Mouse (Mus musculus) heart, embryonic 12.5 days (tissue): ENCODE measurements at regions not wholly inside any gene's neighbourhood (a gene's known extent, or its start where the extent isn't known, plus 50 kb on each side); places are given as distances from the start of the nearest gene placed in this dataset.

Experiments used
- ATAC-seq: fragments of 200-750 bp; cut with Nextera tagmentation; 2 replicates; pipeline ENCODE4 v1.8.0; 2017; ENCODE audit warnings: moderate TSS enrichment, moderate library complexity; ENCODE audit not compliant: insufficient number of reproducible peaks, low FRiP score
- H3K27ac ChIP-seq: fragments of 300-500 bp; sonication (generic); 2 replicates; pipeline ENCODE4 v1.5.1; 2016; ENCODE audit warnings: mild to moderate bottlenecking, moderate library complexity; ENCODE audit not compliant: poor library complexity, severe bottlenecking
- H3K27me3 ChIP-seq: fragments of 300-500 bp; sonication (generic); replicated peaks from 2 replicates; pipeline ENCODE4 v1.6.1; 2016; ENCODE audit warnings: mild to moderate bottlenecking, moderate library complexity
- H3K36me3 ChIP-seq: fragments of 300-500 bp; sonication (generic); 2 replicates; pipeline ENCODE4 v1.6.1; 2016; ENCODE audit warnings: mild to moderate bottlenecking, moderate library complexity
- H3K4me1 ChIP-seq: fragments of 300-500 bp; sonication (generic); replicated peaks from 2 replicates; pipeline ENCODE4 v1.6.1; 2016; ENCODE audit warnings: mild to moderate bottlenecking
- H3K4me2 ChIP-seq: fragments of 300-500 bp; sonication (generic); 2 replicates; pipeline ENCODE4 v1.6.1; 2016; ENCODE audit warnings: mild to moderate bottlenecking, moderate library complexity
- H3K4me3 ChIP-seq: fragments of 300-500 bp; sonication (generic); 2 replicates; pipeline ENCODE4 v1.5.1; 2016; ENCODE audit warnings: mild to moderate bottlenecking
- H3K9ac ChIP-seq: fragments of 300-500 bp; sonication (generic); 2 replicates; pipeline ENCODE4 v1.6.1; 2016; ENCODE audit warnings: mild to moderate bottlenecking, moderate library complexity
- H3K9me3 ChIP-seq: fragments of 300-500 bp; sonication (generic); replicated peaks from 2 replicates; pipeline ENCODE4 v1.6.1; 2016; ENCODE audit warnings: mild to moderate bottlenecking, moderate library complexity
- WGBS: fragments of 180-500 bp; shearing (Covaris S2); methylation state at CpG from one replicate; pipeline ENCODE4 v1.1.7; 2016; 5-methylcytosine and 5-hydroxymethylcytosine counted together

- ATAC-seq, result no peak
- Histone ChIP-seq H3K4me2 (no peak overlapping the region), H3K4me3 (no peak overlapping the region), H3K27me3 (no peaks in the 10 kb centered on the region), H3K36me3 (no peaks in the 10 kb centered on the region), H3K9me3 (peaks cover 5% of the 10 kb centered on the region; the same call in 1 of the 2 replicates), H3K27ac (no peak overlapping the region), H3K4me1 (no peaks in the 10 kb centered on the region), H3K9ac (no peak overlapping the region)
- WGBS, result 76% methylated on average over 5 of the region's 5 CpGs
Observed at GRCm38 (mm10) chr11:19073265-19073664, 54.5 kb upstream of the Meis1 start.

GRCm38 (mm10) chr11:19073887-19074564, 55.2 kb upstream of the Meis1 start:
- ATAC-seq, result no peak
- 71% methylated on average over 11 of the region's 11 CpGs for WGBS

GRCm38 (mm10) chr11:19091101-19091857, 72.5 kb upstream of the Meis1 start:
- Histone ChIP-seq H3K9me3 (no peaks in the 10 kb centered on the region), H3K4me3 (no peak overlapping the region), H3K27ac (no peak overlapping the region), H3K4me2 (no peak overlapping the region), H3K27me3 (no peaks in the 10 kb centered on the region), H3K36me3 (no peaks in the 10 kb centered on the region), H3K4me1 (peaks cover 13% of the 10 kb centered on the region; the same call in 1 of the 2 replicates), H3K9ac (no peak overlapping the region)
- ATAC-seq, result no peak
- WGBS, result 80% methylated on average over 15 of the region's 15 CpGs

More at GRCm38 (mm10) chr11:19073887-19074564, 55.2 kb upstream of the Meis1 start:
- Histone ChIP-seq H3K27me3 (no peaks in the 10 kb centered on the region), H3K4me1 (no peaks in the 10 kb centered on the region), H3K27ac (no peak overlapping the region), H3K4me2 (no peak overlapping the region), H3K9me3 (peaks cover 5% of the 10 kb centered on the region; the same call in 1 of the 2 replicates), H3K4me3 (no peak overlapping the region), H3K36me3 (no peaks in the 10 kb centered on the region), H3K9ac (no peak overlapping the region)

GRCm38 (mm10) chr11:19092967-19093745, 74.4 kb upstream of the Meis1 start:
- no peaks in the 10 kb centered on the region for H3K27me3 ChIP-seq
- WGBS, result 62% methylated on average over 9 of the region's 9 CpGs
- peaks cover 13% of the 10 kb centered on the region; the same call in 1 of the 2 replicates for H3K4me1 ChIP-seq
- no peak overlapping the region for H3K4me2 ChIP-seq
- ATAC-seq, result no peak
- H3K4me3 ChIP-seq, result no peak overlapping the region
- no peaks in the 10 kb centered on the region for H3K9me3 ChIP-seq
- H3K27ac ChIP-seq, result no peak overlapping the region
- H3K9ac ChIP-seq, result no peak overlapping the region
- no peaks in the 10 kb centered on the region for H3K36me3 ChIP-seq

- no peak for ATAC-seq
- Histone ChIP-seq H3K36me3 (no peaks in the 10 kb centered on the region), H3K4me1 (peaks cover 13% of the 10 kb centered on the region; the same call in 1 of the 2 replicates), H3K9me3 (no peaks in the 10 kb centered on the region), H3K27me3 (no peaks in the 10 kb centered on the region), H3K27ac (no peak overlapping the region), H3K4me2 (no peak overlapping the region), H3K9ac (no peak overlapping the region), H3K4me3 (no peak overlapping the region)
- WGBS, result 71% methylated on average over 4 of the region's 4 CpGs
Observed at GRCm38 (mm10) chr11:19093749-19094148, 75.0 kb upstream of the Meis1 start.

- ATAC-seq, result no peak
- 60% methylated on average over 14 of the region's 14 CpGs for WGBS
- H3K27me3 ChIP-seq, result no peaks in the 10 kb centered on the region
Observed at GRCm38 (mm10) chr11:19094183-19094582, 75.4 kb upstream of the Meis1 start.

GRCm38 (mm10) chr11:19102981-19103568, 84.3 kb upstream of the Meis1 start:
- H3K36me3 ChIP-seq, result no peaks in the 10 kb centered on the region
- H3K9ac ChIP-seq, result no peak overlapping the region
- H3K4me3 ChIP-seq, result peak overlapping the region; percentile 10
- H3K4me1 ChIP-seq, result 0 out of 2 replicates have a peak, but pooled peaks cover 4% of the 10 kb centered on the region
- ATAC-seq, result no peak
- 27% methylated on average over 7 of the region's 7 CpGs for WGBS
- no peaks in the 10 kb centered on the region for H3K27me3 ChIP-seq
- peak overlapping the region; percentile 37; the same call in 1 of the 2 replicates for H3K4me2 ChIP-seq
- no peaks in the 10 kb centered on the region for H3K9me3 ChIP-seq
- no peak overlapping the region for H3K27ac ChIP-seq

More at GRCm38 (mm10) chr11:19094183-19094582, 75.4 kb upstream of the Meis1 start:
- no peak overlapping the region for H3K4me2 ChIP-seq
- no peak overlapping the region for H3K9ac ChIP-seq
- H3K4me1 ChIP-seq, result peaks cover 13% of the 10 kb centered on the region; the same call in 1 of the 2 replicates
- no peaks in the 10 kb centered on the region for H3K36me3 ChIP-seq
- no peak overlapping the region for H3K4me3 ChIP-seq
- H3K9me3 ChIP-seq, result no peaks in the 10 kb centered on the region
- no peak overlapping the region for H3K27ac ChIP-seq

GRCm38 (mm10) chr11:19107180-19107579, 88.4 kb upstream of the Meis1 start:
- WGBS, result 74% methylated on average over 6 of the region's 6 CpGs
- Histone ChIP-seq H3K4me3 (no peak overlapping the region), H3K4me1 (0 out of 2 replicates have a peak, but pooled peaks cover 4% of the 10 kb centered on the region), H3K9ac (no peak overlapping the region), H3K27me3 (no peaks in the 10 kb centered on the region), H3K27ac (no peak overlapping the region), H3K9me3 (no peaks in the 10 kb centered on the region), H3K4me2 (no peak overlapping the region), H3K36me3 (no peaks in the 10 kb centered on the region)
- no peak for ATAC-seq

- H3K27ac ChIP-seq, result no peak overlapping the region
- 62% methylated on average over 4 of the region's 4 CpGs for WGBS
- no peaks in the 10 kb centered on the region for H3K36me3 ChIP-seq
- no peak overlapping the region for H3K9ac ChIP-seq
- H3K9me3 ChIP-seq, result no peaks in the 10 kb centered on the region
- no peaks in the 10 kb centered on the region for H3K4me1 ChIP-seq
- no peak for ATAC-seq
- H3K4me3 ChIP-seq, result no peak overlapping the region
- H3K4me2 ChIP-seq, result no peak overlapping the region
- no peaks in the 10 kb centered on the region for H3K27me3 ChIP-seq
Observed at GRCm38 (mm10) chr11:19109055-19109454, 90.3 kb upstream of the Meis1 start.

- ATAC-seq, result 0 out of 2 replicates have a peak, but pooled peaks have one; percentile 42
- H3K27ac ChIP-seq, result no peak overlapping the region
- H3K4me1 ChIP-seq, result no peaks in the 10 kb centered on the region
- no peak overlapping the region for H3K4me2 ChIP-seq
- no peaks in the 10 kb centered on the region for H3K36me3 ChIP-seq
- H3K9me3 ChIP-seq, result no peaks in the 10 kb centered on the region
- no peaks in the 10 kb centered on the region for H3K27me3 ChIP-seq
- 55% methylated on average over 7 of the region's 7 CpGs for WGBS
- H3K9ac ChIP-seq, result no peak overlapping the region
- H3K4me3 ChIP-seq, result no peak overlapping the region
Observed at GRCm38 (mm10) chr11:19111916-19112575, 93.3 kb upstream of the Meis1 start.
